Mouse (Mus musculus) ES-Bruce4 (cell line): Measurements from ENCODE around the gene Fbxl19.

Source experiments
- CTCF ChIP-seq: IDR thresholded peaks from one replicate; pipeline ENCODE4 v1.8.1; 2011; ENCODE audit warnings: low read depth, low read length
- EP300 ChIP-seq: IDR thresholded peaks from 2 replicates; pipeline ENCODE4 v1.6.1; 2011; ENCODE audit warnings: low read depth, low read length; ENCODE audit not compliant: insufficient read depth
- POLR2A ChIP-seq: IDR thresholded peaks from one replicate; pipeline ENCODE4 v1.8.1; 2011; ENCODE audit warnings: low read length; ENCODE audit not compliant: insufficient read depth

DNA sequence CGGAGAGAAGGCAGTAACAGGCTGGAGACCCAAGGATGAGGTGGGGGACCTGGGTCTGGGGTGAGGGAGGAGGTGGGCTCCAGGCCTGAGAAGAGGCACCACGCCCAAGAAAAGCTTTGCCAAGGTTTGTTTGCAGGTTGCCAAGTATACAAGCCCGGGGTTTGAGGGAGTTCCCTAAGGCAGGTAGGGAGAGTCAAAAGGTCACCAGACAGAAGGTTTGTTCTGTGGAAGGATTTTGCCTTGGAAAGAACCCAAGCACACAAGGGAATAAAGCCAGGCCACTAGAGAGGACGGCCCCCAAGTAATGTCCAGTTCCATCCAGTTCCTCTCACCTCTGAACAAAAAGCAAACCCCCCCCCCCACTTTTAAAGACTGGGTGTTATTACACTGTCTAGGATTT, 66.9 kb downstream of the Fbxl19 start:
- no peak for TF ChIP-seq CTCF
- TF ChIP-seq POLR2A: no peak
- no peak for TF ChIP-seq EP300
